Mouse (Mus musculus): ENCODE measurements around the gene Myh9.

DNA sequence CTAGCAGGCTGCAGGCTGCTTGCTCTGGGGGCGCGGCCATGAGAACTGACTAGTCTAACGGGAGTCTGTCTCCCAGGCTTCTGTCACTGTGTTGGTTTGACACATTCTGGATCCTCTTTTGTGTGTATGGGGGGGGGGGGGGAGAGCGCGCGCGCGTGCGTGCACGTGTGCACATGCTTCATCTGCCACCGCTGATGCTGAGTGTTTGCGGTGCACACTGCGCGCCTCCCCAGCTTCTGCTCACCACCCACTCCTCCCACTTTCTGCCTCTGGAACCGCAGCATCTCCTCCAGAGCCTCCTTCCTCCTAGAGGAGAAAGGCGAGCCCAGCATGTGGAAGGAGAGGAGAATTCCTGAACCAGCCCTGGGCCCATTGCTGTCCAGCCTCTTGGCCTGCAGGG is 81.9 kb downstream of the Myh9 start:
- TF ChIP-seq CTCF (IDR thresholded peaks at IDR 0.05; ENCODE audit: low read depth) = no peak
- no peak for TF ChIP-seq EP300 (IDR thresholded peaks at IDR 0.05; ENCODE audit: low read depth)

Data from heart, postnatal 0 days (tissue).